In the genomic region with DNA sequence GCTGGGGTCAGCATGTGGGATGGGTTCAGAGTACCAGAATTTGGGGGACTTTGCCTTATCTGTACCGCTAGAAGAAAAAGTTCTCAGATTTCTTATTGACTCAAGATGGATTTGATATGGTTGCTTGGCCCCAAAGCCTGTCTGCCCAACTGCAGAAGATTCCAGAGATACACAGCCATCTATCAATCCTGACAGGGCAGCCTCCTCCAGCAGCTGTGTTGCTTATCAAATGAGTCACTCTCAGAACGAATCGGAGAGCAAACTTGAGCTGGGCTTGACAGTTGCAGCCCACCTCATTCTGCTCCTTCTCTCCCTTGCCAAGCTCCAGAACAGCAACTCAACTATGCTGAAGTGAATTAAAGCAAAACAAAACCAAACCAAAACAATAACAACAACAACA, we compare ENCODE assay signal across 17 mouse cellular contexts.
DNase-seq lines count a peak whose midpoint lies in the region.
"Had no signal": no experiment of that assay in that cellular context is flagged by ENCODE, and none has a peak within 500 bp of the region (broad histone marks: within the 10 kb centered on the region; RNA-seq: fewer than 3 reads in every experiment).

No protein-coding gene starts in this region.

- DNase-seq in adrenal gland, adult 2 months = peak; percentile 37
- DNase-seq in adrenal gland, postnatal 10 days = no peak
- peak; percentile 14 for DNase-seq in layer of hippocampus, adult 9-11 months
- DNase-seq in layer of hippocampus, postnatal 36 days = no peak
- DNase-seq in brain, adult 2 months (ENCODE audit: low read depth, low spot score) = peak; percentile 46
- DNase-seq in kidney, adult 9 months = no peak
- DNase-seq: B cell, adult 2 months; cerebellum, adult 11-12 months; cerebellum, adult 8-10 months; cerebellum, postnatal 10 days; cerebellum, postnatal 36 days; embryo, embryonic 11 days; forebrain, postnatal 0 days; gastrocnemius, adult 2 months; gastrocnemius, postnatal 14 days; heart, adult 11 months; kidney, adult 11 months had no signal

Comparison
In these comparisons a context has a peak if more than half of its experiments do, and no peak if none do; other contexts are left out.
1. DNase-seq: peak in adrenal gland, adult 2 months (single experiment), layer of hippocampus, adult 9-11 months (single experiment) and brain, adult 2 months (single experiment); none in adrenal gland, postnatal 10 days (single experiment), layer of hippocampus, postnatal 36 days (0 of 2) and kidney, adult 9 months (single experiment).